Mouse (Mus musculus): ENCODE measurements around the gene Ccdc159. TPM values are rescaled to one million over a fixed set of nuclear protein-coding genes. Genes with fewer than 3 reads are reported as not detected.

The Ccdc159 gene
- polyA plus RNA-seq, 1 experiment: 14.7 TPM

DNA sequence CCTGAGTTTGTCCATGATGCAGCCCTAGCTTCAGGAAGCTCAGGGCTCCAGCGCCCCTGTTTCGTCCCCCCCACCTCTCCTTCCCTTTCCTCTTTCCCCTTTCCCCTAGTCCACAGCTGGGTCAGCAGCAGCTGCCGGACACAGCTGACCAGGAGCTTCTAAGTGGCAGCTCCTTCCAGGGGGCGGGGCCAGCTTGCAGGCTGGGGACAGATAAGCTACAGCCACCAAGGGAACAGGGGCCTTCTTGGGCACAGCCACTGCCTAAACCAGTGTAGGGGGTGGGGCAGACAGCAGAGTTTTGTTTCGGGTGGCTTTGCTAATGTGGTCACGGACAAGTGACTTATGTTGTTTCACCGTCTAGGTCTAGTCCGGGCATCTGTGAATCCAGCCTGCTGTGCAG, 36.1 kb downstream of the Ccdc159 start, which contains the start of gene Epor:
Gene Epor (minus strand): TSS at position 90 of the 400 bp plus-strand sequence.
- H3K4me3 ChIP-seq (replicated peaks; ENCODE audit: insufficient read depth, low read depth, low read length): peak within 1 kb of the TSS; percentile 50

DNA sequence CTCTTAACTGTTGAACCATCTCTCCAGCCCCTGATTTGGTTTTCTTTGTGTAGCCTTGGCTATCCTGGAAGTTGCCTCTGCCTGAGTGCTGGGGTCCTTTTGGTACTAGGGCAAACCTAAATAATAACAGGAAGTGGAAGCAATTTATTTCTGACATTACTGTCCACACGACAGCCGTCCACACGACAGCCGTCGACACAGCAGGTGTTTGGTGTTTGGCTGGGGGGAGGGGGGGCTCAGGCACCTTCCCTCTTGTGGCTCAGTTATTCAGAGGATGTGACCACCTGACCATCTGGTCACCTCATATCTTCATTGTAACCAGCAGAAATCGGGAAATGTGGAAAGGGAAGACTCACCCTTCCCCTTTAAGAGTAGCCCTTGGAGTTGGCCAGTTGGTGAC, 41.6 kb downstream of the Ccdc159 start:
- H3K27me3 ChIP-seq (ENCODE audit: control insufficient read depth, insufficient read depth, low read length): no peaks in the 10 kb centered on the region
- 9% methylated on average over 6 of the region's 6 CpGs for WGBS
- H3K27ac ChIP-seq (ENCODE audit: insufficient read depth, low read length): 0 out of 2 replicates have a peak overlapping the region, but pooled peaks have one; percentile 23
- H3K4me3 ChIP-seq (replicated peaks; ENCODE audit: insufficient read depth, low read depth, low read length): no peak overlapping the region
- DNase-seq: no peak
- TF ChIP-seq POLR2A (IDR thresholded peaks at IDR 0.05; ENCODE audit: borderline replicate concordance, insufficient read depth, low read length) (no peak), CTCF (IDR thresholded peaks at IDR 0.05; ENCODE audit: borderline replicate concordance, insufficient read depth, low read depth, low read length) (no peak)
- H3K4me1 ChIP-seq (ENCODE audit: control insufficient read depth, insufficient read depth, low read length): peaks cover 7% of the 10 kb centered on the region

More for the DNA sequence above, 36.1 kb downstream of the Ccdc159 start, which contains the start of gene Epor:
- WGBS: 28% methylated on average over 8 of the region's 8 CpGs
- TF ChIP-seq CTCF (IDR thresholded peaks at IDR 0.05; ENCODE audit: borderline replicate concordance, insufficient read depth, low read depth, low read length): no peak
- TF ChIP-seq POLR2A (IDR thresholded peaks at IDR 0.05; ENCODE audit: borderline replicate concordance, insufficient read depth, low read length): no peak
- peaks cover 12% of the 10 kb centered on the region for H3K4me1 ChIP-seq (ENCODE audit: control insufficient read depth, insufficient read depth, low read length)
- H3K27ac ChIP-seq (ENCODE audit: insufficient read depth, low read length): peak within 1 kb of the TSS; percentile 17; the same call in 1 of the 2 replicates
- H3K27me3 ChIP-seq (ENCODE audit: control insufficient read depth, insufficient read depth, low read length): no peaks in the 10 kb centered on the region
- DNase-seq: peak in 1 of 2 experiments; percentile 32

DNA sequence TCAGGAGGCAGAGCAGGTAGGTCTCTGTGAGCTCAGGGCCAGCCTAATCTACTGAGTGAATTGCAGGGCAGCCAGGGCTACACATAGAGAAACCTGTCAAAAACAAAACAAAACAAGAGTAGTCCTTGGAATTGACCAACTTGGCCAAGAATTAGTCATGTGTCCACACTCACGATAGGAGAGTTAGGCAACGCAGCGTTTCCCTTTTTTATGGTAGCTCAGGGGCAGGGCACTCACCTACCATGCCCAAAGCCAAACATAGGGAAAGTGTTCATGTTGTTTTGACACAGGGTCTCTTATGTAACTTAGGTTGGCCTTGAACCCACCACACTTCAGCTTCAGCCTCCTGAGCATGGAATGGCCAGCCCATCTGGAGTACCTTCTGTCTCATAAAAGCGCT, 42.0 kb downstream of the Ccdc159 start:
- no peak overlapping the region for H3K4me3 ChIP-seq (replicated peaks; ENCODE audit: insufficient read depth, low read depth, low read length)
- no peak for DNase-seq
- no peaks in the 10 kb centered on the region for H3K27me3 ChIP-seq (ENCODE audit: control insufficient read depth, insufficient read depth, low read length)
- 61% methylated on average over 4 of the region's 4 CpGs for WGBS
- TF ChIP-seq CTCF (IDR thresholded peaks at IDR 0.05; ENCODE audit: borderline replicate concordance, insufficient read depth, low read depth, low read length) (no peak), POLR2A (IDR thresholded peaks at IDR 0.05; ENCODE audit: borderline replicate concordance, insufficient read depth, low read length) (no peak)
- peak overlapping the region; percentile 23; the same call in 1 of the 2 replicates for H3K27ac ChIP-seq (ENCODE audit: insufficient read depth, low read length)
- peaks cover 7% of the 10 kb centered on the region for H3K4me1 ChIP-seq (ENCODE audit: control insufficient read depth, insufficient read depth, low read length)

DNA sequence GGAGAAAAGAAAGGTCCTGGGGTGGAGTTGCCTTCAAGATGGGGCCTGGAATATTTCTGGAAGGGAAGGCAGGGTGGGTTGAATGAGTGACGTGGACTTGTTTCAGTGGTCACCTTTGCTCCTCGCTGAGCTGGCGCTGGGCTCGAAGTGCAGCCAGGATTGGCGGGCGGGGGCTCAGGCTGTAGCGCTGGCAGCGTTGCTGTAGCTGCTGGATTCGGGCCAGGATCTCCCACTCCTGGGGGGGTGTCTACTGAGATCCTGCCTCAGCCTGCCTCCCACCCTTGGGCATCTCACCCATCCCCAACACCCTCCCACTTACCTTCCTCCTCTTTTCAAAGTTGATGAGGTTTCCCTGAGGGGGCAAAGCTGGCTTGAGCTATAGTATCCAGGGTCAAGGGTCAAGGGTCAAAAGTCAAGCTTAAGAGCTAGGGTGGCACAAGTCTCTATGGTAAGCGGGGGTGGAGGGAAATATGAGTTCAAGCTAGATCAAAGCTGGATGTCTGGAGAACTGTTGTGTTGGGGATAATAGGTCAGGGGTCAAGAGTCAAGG, 49.4 kb downstream of the Ccdc159 start:
- TF ChIP-seq CTCF (IDR thresholded peaks at IDR 0.05; ENCODE audit: borderline replicate concordance, insufficient read depth, low read depth, low read length) (no peak), POLR2A (IDR thresholded peaks at IDR 0.05; ENCODE audit: borderline replicate concordance, insufficient read depth, low read length) (no peak)
- H3K4me3 ChIP-seq (replicated peaks; ENCODE audit: insufficient read depth, low read depth, low read length): no peak overlapping the region
- 44% methylated on average over 10 of the region's 10 CpGs for WGBS
- no peaks in the 10 kb centered on the region for H3K27me3 ChIP-seq (ENCODE audit: control insufficient read depth, insufficient read depth, low read length)
- H3K4me1 ChIP-seq (ENCODE audit: control insufficient read depth, insufficient read depth, low read length): peaks cover 10% of the 10 kb centered on the region
- DNase-seq: no peak
- no peak overlapping the region for H3K27ac ChIP-seq (ENCODE audit: insufficient read depth, low read length)

DNA sequence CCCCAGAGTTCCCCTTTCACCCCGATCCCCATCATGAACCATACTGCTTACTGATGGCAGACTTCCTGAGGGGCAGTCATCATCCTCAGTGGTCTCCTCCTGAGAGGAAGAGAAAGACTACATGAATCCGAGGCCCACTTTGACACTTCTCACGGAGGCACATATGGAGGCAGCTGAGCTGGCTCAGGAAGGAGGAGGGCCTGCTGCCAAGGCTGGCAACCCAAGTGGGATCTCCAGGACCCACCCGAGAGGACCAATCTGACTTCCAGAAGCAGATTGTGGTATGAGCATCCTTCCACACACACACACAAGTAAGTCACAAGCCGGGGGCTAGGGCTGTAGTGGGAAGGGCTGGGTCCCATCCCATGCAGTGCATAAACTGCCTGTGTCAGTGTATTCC, 50.1 kb downstream of the Ccdc159 start:
- TF ChIP-seq CTCF (IDR thresholded peaks at IDR 0.05; ENCODE audit: borderline replicate concordance, insufficient read depth, low read depth, low read length): no peak
- Histone ChIP-seq H3K4me3 (replicated peaks; ENCODE audit: insufficient read depth, low read depth, low read length) (no peak overlapping the region), H3K4me1 (ENCODE audit: control insufficient read depth, insufficient read depth, low read length) (peaks cover 10% of the 10 kb centered on the region), H3K27me3 (ENCODE audit: control insufficient read depth, insufficient read depth, low read length) (no peaks in the 10 kb centered on the region), H3K27ac (ENCODE audit: insufficient read depth, low read length) (no peak overlapping the region)
- DNase-seq: no peak
- 13% methylated on average over 5 of the region's 5 CpGs for WGBS

DNA sequence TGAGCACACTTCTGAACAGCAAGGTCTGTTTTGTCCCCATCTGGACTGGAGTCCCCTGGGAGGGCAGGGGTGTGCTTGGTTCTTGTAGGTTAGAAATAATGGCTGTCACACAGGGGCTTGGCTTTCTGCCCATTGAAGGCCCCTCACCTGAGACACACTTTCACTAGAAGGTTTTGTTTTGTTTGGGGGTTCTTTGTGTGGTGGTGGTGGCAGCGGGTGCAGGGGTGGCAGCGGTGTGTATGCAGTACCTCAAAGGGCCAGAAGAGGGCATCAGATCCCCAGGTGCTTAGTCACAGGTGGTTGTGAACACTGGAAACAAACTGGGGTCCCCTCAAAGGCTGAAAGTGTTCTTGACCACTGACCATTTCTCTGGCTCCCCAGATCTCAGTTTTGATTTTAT, 50.7 kb downstream of the Ccdc159 start:
- H3K27me3 ChIP-seq (ENCODE audit: control insufficient read depth, insufficient read depth, low read length): no peaks in the 10 kb centered on the region
- peaks cover 10% of the 10 kb centered on the region for H3K4me1 ChIP-seq (ENCODE audit: control insufficient read depth, insufficient read depth, low read length)
- TF ChIP-seq POLR2A (IDR thresholded peaks at IDR 0.05; ENCODE audit: borderline replicate concordance, insufficient read depth, low read length) (no peak), CTCF (IDR thresholded peaks at IDR 0.05; ENCODE audit: borderline replicate concordance, insufficient read depth, low read depth, low read length) (peak; percentile 80)
- peak in 1 of 2 experiments; percentile 70 for DNase-seq
- 38% methylated on average over 2 of the region's 2 CpGs for WGBS
- H3K27ac ChIP-seq (ENCODE audit: insufficient read depth, low read length): no peak overlapping the region
- H3K4me3 ChIP-seq (replicated peaks; ENCODE audit: insufficient read depth, low read depth, low read length): no peak overlapping the region

DNA sequence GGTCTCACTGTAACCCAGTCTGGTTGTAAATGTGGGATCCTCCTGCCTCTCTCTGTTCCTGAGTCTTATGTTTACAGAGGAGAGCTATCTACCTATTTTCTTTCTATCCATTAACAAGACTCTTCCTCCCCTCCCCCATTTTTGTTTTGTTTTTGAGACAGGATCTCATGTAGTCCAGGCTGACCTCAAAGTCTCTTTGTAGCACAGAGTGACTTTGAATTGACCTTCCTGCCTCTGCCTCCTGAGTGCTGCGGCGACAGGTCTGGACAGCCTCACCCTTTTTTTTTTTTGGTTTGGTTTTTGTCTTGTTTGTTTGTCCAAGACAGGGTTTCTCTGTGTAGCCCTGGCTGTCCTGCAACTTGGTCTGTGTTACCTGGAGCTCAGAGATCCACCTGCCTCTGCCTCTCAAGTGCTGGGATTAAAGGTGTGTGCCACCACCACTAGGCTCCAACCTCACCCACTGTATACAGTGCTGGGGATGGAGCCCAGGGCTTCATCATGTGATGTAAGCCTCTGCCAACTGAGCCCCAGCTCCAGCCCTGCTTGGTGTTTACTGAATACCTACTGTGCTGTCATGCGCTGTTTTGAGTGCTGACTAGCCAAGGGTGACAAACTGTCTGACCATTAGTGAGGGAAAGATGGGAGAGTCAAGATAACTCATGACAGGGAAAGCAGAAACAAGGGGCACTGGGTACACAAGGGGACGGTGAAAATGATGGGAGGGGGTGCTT, 51.3 kb downstream of the Ccdc159 start:
- 75% methylated on average over 4 of the region's 4 CpGs for WGBS

DNA sequence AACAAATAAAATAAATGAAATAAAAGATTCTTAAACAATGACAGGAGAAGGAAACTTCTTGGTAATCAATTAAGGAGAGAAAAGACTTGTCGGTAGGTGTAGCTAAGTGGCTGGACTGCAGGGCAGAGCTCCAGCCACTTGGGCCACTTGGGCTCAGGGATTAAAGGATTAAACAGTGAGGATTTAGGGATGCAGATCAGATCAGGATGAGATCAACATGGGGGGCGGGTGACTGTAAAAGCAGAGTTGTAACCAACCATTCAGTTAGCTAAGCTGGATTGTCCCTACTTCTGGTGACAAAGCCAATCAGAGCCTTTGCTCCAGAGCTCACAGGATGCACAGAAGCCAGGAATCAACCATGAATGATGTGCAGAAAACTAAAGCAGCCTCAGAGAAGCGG, 56.6 kb downstream of the Ccdc159 start:
- Histone ChIP-seq H3K4me3 (replicated peaks; ENCODE audit: insufficient read depth, low read depth, low read length) (no peak overlapping the region), H3K27me3 (ENCODE audit: control insufficient read depth, insufficient read depth, low read length) (no peaks in the 10 kb centered on the region), H3K4me1 (ENCODE audit: control insufficient read depth, insufficient read depth, low read length) (peaks cover 4% of the 10 kb centered on the region; the same call in 1 of the 2 replicates), H3K27ac (ENCODE audit: insufficient read depth, low read length) (no peak overlapping the region)
- no peak for DNase-seq
- 27% methylated on average over 3 of the region's 3 CpGs for WGBS
- TF ChIP-seq POLR2A (IDR thresholded peaks at IDR 0.05; ENCODE audit: borderline replicate concordance, insufficient read depth, low read length): no peak
- no peak for TF ChIP-seq CTCF (IDR thresholded peaks at IDR 0.05; ENCODE audit: borderline replicate concordance, insufficient read depth, low read depth, low read length)

More for the DNA sequence above, 51.3 kb downstream of the Ccdc159 start:
- DNase-seq: no peak
- Histone ChIP-seq H3K4me3 (replicated peaks; ENCODE audit: insufficient read depth, low read depth, low read length) (no peak overlapping the region), H3K27ac (ENCODE audit: insufficient read depth, low read length) (no peak overlapping the region), H3K4me1 (ENCODE audit: control insufficient read depth, insufficient read depth, low read length) (peaks cover 10% of the 10 kb centered on the region), H3K27me3 (ENCODE audit: control insufficient read depth, insufficient read depth, low read length) (no peaks in the 10 kb centered on the region)
- TF ChIP-seq CTCF (IDR thresholded peaks at IDR 0.05; ENCODE audit: borderline replicate concordance, insufficient read depth, low read depth, low read length): no peak
- TF ChIP-seq POLR2A (IDR thresholded peaks at IDR 0.05; ENCODE audit: borderline replicate concordance, insufficient read depth, low read length): no peak

Other genes starting within 250 kb of the Ccdc159 start
- 34.1 and 34.2 TPM in 2 replicates for gene Ldlr, start 204.0 kb upstream of the Ccdc159 start, polyA plus RNA-seq (2012; rRNA removed)
- gene Spc24, start 167.2 kb upstream of the Ccdc159 start, polyA plus RNA-seq (2012; rRNA removed): 3.8 TPM in 2 replicates
- gene Kank2, start 128.7 kb upstream of the Ccdc159 start, polyA plus RNA-seq (2012; rRNA removed): 44.7 and 50.6 TPM in 2 replicates
- not detected in 2 replicates for gene Angptl8, start 92.0 kb upstream of the Ccdc159 start, polyA plus RNA-seq (2012; rRNA removed)
- 39.3 and 41.4 TPM in 2 replicates for gene Dock6, start 74.8 kb upstream of the Ccdc159 start, polyA plus RNA-seq (2012; rRNA removed)
- gene Rab3d, start 9.3 kb upstream of the Ccdc159 start, polyA plus RNA-seq (2012; rRNA removed): 13.9 and 16.3 TPM in 2 replicates
- 62.5 and 64.1 TPM in 2 replicates for gene Tmem205, start 85 bp downstream of the Ccdc159 start, polyA plus RNA-seq (2012; rRNA removed)
- 97.5 and 106 TPM in 2 replicates for gene Plppr2, start 9.6 kb downstream of the Ccdc159 start, polyA plus RNA-seq (2012; rRNA removed)
- gene Swsap1, start 28.3 kb downstream of the Ccdc159 start, polyA plus RNA-seq (2012; rRNA removed): 12.2 and 12.8 TPM in 2 replicates
- 9.2 and 10.4 TPM in 2 replicates for gene Epor, start 36.0 kb downstream of the Ccdc159 start, polyA plus RNA-seq (2012; rRNA removed)
- gene Rgl3, start 62.0 kb downstream of the Ccdc159 start, polyA plus RNA-seq (2012; rRNA removed): 67.6 and 83.3 TPM in 2 replicates
- 2.4 and 2.7 TPM in 2 replicates for gene Ccdc151, start 75.2 kb downstream of the Ccdc159 start, polyA plus RNA-seq (2012; rRNA removed)
- 91.3 and 95.3 TPM in 2 replicates for gene Prkcsh, start 75.3 kb downstream of the Ccdc159 start, polyA plus RNA-seq (2012; rRNA removed)
- 165 and 169 TPM in 2 replicates for gene Elavl3, start 124.6 kb downstream of the Ccdc159 start, polyA plus RNA-seq (2012; rRNA removed)
- gene Gm49318, start 143.8 kb downstream of the Ccdc159 start, polyA plus RNA-seq (2012; rRNA removed): not detected in 2 replicates
- 45.4 and 48.3 TPM in 2 replicates for gene Zfp653, start 143.9 kb downstream of the Ccdc159 start, polyA plus RNA-seq (2012; rRNA removed)
- gene Ecsit, start 158.0 kb downstream of the Ccdc159 start, polyA plus RNA-seq (2012; rRNA removed): 85.2 and 90.2 TPM in 2 replicates
- gene Cnn1, start 171.7 kb downstream of the Ccdc159 start, polyA plus RNA-seq (2012; rRNA removed): 1.6 and 1.8 TPM in 2 replicates
- gene Elof1, start 189.7 kb downstream of the Ccdc159 start, polyA plus RNA-seq (2012; rRNA removed): 125 and 130 TPM in 2 replicates
- 0.25 and 0.28 TPM in 2 replicates for gene Acp5, start 208.2 kb downstream of the Ccdc159 start, polyA plus RNA-seq (2012; rRNA removed)
- gene Pigyl, start 229.4 kb downstream of the Ccdc159 start, polyA plus RNA-seq (2012; rRNA removed): 115 and 150 TPM in 2 replicates